Mouse (Mus musculus) small intestine, adult 2 months (tissue): ENCODE results near the gene Nell1.

Experiments
- CTCF ChIP-seq: fragments of 200-500 bp; IDR thresholded peaks from 2 replicates; pipeline ENCODE4 v1.5.1; 2012; ENCODE audit warnings: low read depth, mild to moderate bottlenecking, control low read depth, inconsistent platforms, low read length, moderate library complexity, mixed read lengths; ENCODE audit not compliant: insufficient replicate concordance, insufficient read length; ENCODE audit errors: extremely low read depth
- POLR2A ChIP-seq: fragments of 200-500 bp; IDR thresholded peaks from 2 replicates; pipeline ENCODE4 v1.6.1; 2012; ENCODE audit warnings: low read depth, mild to moderate bottlenecking, control low read depth, inconsistent platforms, low read length, moderate library complexity

DNA sequence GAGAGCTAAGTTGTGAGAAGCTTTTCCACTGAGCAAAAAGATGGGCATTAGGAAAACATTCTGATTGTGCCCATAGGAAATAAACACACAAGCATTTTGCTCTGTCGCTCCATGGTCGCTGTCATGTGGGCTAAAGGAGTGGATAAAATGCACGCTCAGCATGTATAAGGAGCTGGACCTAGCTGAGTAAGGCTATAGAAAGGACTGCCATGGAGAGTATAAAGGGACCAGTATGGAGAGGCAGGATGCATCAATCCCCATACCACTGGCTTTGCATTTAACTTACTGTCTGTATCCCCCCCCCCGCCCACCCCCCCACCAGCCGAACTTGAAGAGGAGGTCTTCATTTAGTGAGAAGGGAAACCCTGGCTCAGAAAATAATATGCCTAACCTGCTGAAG is 711.7 kb downstream of the Nell1 start:
- TF ChIP-seq POLR2A (no peak), CTCF (no peak)
